Mouse (Mus musculus): ENCODE measurements around the gene Cables2. TPM values are rescaled to one million over a fixed set of nuclear protein-coding genes. Genes with fewer than 3 reads are reported as not detected.
"Not testable (repeated sequence)": the region's sequence is repeated elsewhere in the genome, so short reads cannot be mapped to it uniquely, and the experiment has no call there.

Cables2 gene
- polyA plus RNA-seq, 1 experiment from 2014 or later: 18.5 TPM

DNA sequence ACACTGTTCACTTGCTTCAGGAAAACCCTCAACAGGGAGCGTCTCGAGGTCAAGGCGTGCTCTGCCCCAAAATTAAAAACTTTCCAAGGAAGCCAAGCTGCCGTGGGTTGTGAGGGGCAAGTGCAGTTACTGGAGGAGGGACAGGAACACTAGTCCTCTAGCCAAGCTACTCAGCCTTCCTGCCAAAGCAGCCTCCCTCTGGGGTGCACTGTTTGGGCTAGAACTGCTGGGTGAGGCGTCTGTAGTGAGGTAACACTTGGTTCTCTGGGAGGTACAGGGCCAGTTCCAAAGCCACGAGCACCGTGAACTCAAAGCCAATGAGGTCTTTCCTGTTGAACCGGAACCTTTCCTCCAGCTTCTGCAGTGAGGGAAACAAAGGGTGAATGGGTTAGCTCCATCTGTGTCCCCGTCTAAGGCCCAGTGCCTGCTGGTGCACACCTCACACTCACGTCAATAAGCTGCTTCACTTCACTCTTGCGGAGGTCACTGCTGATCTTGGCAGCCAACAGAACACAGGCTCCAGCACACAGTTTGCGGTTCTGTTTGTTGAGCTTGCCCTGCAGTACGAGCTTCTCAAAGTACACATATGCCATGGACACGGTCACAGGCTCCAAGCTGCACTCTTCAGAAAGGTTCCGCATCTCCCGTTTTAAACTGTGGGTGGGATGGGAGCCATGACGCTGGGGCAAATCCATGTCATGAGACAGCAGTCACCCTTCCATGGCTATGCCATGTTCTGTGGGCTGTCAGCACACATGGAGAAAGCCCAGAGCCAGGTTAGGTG is 13.3 kb downstream of the Cables2 start:
- WGBS: 71% methylated on average over 17 of the region's 17 CpGs
- ATAC-seq; H3K9ac ChIP-seq (replicated peaks; ENCODE audit: low read depth, low read length); H3K9me3 ChIP-seq (ENCODE audit: control insufficient read depth, low read length); H3K27me3 ChIP-seq (replicated peaks; ENCODE audit: control insufficient read depth, insufficient read depth, low read length); H3K4me2 ChIP-seq (ENCODE audit: low read length); H3K27ac ChIP-seq (ENCODE audit: low read length); H3K4me3 ChIP-seq (replicated peaks; ENCODE audit: low read length): not testable (repeated sequence)
- Histone ChIP-seq H3K36me3 (ENCODE audit: control insufficient read depth, insufficient read depth) (peaks cover 15% of the 10 kb centered on the region), H3K4me1 (replicated peaks; ENCODE audit: control insufficient read depth, insufficient read depth, low read length) (peaks cover 17% of the 10 kb centered on the region)

DNA sequence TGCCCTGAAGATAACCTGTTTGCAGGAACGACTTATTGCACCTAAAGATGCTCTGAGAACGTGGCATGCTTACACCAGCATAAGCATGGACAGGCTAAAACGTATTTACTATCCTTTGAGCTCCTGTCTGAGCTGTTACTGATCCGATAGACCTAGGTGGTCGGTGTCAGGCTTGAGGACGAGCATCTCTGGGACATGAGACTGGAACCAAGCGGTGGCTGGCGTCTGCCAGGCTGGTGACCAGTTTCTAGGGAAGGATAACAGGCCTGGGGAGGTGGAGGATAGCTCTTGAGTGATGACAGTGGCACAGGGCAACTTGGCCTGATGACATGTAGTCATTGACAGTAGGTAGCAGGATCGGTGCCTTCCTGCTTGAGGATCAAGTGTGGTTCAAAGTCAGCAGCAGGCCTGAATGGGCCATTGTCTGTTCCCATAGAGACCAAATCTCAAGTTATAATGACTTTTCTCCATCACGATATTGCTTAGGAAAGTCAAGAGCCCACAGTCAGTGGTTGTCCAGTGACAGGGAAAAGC is 14.3 kb downstream of the Cables2 start:
- peaks cover 15% of the 10 kb centered on the region for H3K36me3 ChIP-seq (ENCODE audit: control insufficient read depth, insufficient read depth)

DNA sequence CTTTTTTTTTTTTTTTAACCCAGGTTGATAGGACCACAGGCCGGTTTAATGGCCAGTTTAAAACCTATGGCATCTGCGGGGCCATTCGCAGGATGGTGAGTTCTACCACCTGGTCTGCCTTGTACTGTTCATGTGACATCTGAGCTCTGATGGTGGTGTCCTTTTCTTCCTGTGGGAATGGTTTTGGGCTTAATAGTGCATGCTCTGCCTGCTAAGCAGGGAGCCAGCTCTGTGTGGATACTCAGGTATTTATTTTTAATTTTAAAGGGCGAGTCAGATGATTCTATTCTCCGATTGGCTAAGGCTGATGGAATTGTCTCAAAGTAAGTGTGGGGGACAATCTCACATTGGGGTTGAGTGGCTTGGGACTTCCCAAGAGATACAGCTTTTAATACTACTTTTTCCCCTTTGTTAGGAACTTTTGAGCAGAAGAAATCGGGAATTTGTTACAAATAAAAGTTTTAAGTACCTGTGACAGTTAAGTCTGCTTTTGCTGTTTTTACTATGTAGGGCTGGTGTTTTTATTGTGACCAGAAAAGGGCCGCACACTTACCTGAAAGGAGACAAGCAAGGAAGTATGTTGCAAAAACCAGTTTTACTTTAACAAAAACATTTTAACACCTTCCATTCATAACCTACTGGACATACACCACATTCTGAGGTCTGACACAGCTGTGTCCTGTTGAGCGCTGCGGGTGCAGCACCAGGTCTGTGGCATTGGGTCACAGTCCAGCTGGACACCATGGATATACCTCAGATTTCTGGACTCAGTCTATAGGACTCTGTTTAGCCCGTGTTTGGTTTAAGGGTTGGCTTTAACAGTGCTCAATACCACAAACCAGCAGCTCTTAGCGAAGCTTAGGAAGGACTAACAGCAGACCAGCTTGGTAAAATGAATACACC is 15.1 kb downstream of the Cables2 start:
- 52% methylated on average over 11 of the region's 11 CpGs for WGBS
- Histone ChIP-seq H3K4me3 (replicated peaks; ENCODE audit: low read length) (peak overlapping the region; percentile 89), H3K27ac (ENCODE audit: low read length) (peak overlapping the region; percentile 81; the same call in 1 of the 2 replicates), H3K36me3 (ENCODE audit: control insufficient read depth, insufficient read depth) (peaks cover 13% of the 10 kb centered on the region), H3K9ac (replicated peaks; ENCODE audit: low read depth, low read length) (peak overlapping the region; percentile 91), H3K4me2 (ENCODE audit: low read length) (peak overlapping the region; percentile 86), H3K27me3 (replicated peaks; ENCODE audit: control insufficient read depth, insufficient read depth, low read length) (no peaks in the 10 kb centered on the region), H3K9me3 (ENCODE audit: control insufficient read depth, low read length) (no peaks in the 10 kb centered on the region), H3K4me1 (replicated peaks; ENCODE audit: control insufficient read depth, insufficient read depth, low read length) (peaks cover 17% of the 10 kb centered on the region)
- ATAC-seq: no peak

More for the DNA sequence above, 14.3 kb downstream of the Cables2 start:
- not testable (repeated sequence) for ATAC-seq; H3K27ac ChIP-seq (ENCODE audit: low read length); H3K4me3 ChIP-seq (replicated peaks; ENCODE audit: low read length); H3K27me3 ChIP-seq (replicated peaks; ENCODE audit: control insufficient read depth, insufficient read depth, low read length); H3K9ac ChIP-seq (replicated peaks; ENCODE audit: low read depth, low read length); H3K4me2 ChIP-seq (ENCODE audit: low read length); H3K9me3 ChIP-seq (ENCODE audit: control insufficient read depth, low read length)
- peaks cover 17% of the 10 kb centered on the region for H3K4me1 ChIP-seq (replicated peaks; ENCODE audit: control insufficient read depth, insufficient read depth, low read length)
- WGBS: 78% methylated on average over 10 of the region's 10 CpGs

DNA sequence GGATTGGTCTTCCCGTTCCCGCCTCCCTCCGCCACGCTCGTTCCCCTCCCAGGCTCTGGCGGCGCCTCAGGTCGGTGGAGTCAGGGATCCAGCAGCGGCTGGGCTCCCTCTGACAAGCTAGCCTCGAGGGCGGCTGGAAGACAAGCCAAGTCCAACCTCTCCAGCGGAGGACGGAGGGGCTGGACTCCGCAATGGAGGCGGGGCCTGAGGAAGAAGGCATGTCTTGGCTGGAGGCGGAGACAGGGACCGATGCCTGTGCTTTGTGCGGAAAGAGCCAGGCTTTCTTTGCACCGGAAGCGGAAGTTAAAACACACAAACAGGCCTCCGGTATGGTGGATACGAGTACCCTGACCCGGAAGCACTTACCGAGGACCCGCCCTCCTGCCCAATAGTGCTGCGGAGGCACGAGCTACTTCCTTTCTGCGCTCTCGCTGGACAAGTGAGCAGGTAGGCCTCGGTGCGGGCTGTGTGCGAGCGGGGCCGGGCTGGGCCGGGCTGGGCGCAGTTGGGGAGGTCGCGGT is 16.2 kb downstream of the Cables2 start, which contains the start of gene Rps21:
Gene Rps21, plus strand, starts transcription at position 377 of the 521 bp plus-strand sequence.
- peaks cover 13% of the 10 kb centered on the region for H3K36me3 ChIP-seq (ENCODE audit: control insufficient read depth, insufficient read depth)
- ATAC-seq: peak; percentile 98
- under 1% methylated on average over 36 of the region's 38 CpGs for WGBS

DNA sequence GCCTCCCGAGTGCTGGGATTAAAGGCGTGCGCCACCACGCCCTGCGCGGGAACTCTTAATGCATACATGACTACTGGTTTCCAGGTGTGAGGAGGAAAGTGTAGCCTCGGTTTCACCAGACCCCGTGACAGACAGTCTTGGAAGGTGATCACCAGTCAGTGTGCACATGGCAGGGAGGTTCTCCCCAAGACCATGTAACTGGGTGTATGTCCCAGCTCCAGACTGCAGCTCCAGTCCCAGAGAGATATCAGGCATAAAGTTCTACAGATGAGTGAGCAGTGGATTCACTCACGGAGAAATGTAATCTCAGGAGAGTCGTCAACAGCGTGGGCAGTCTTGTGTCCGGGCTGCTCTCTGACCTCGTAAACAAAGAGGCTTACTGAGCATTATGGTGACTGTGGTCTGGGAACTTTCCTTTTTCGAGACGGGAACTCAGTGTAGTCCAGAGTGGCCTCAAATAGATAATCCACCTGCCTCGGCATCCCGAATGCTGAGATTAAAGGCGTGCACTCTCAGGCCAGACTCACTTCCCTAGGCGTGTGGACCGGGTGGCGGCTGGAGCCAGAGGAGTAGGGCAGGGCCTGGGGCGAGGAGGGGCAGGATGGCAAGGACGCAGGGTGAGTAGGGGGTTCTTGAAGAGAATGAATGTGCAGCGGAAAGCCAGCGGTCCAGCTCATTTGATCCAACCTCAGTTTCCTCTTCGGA is 16.8 kb downstream of the Cables2 start:
- 25% methylated on average over 26 of the region's 26 CpGs for WGBS
- peak overlapping the region; percentile 89 for H3K4me3 ChIP-seq (replicated peaks; ENCODE audit: low read length)
- peak overlapping the region; percentile 88 for H3K9ac ChIP-seq (replicated peaks; ENCODE audit: low read depth, low read length)
- no peaks in the 10 kb centered on the region for H3K27me3 ChIP-seq (replicated peaks; ENCODE audit: control insufficient read depth, insufficient read depth, low read length)
- peak overlapping the region; percentile 96 for H3K27ac ChIP-seq (ENCODE audit: low read length)
- peak; percentile 54 for ATAC-seq
- H3K4me1 ChIP-seq (replicated peaks; ENCODE audit: control insufficient read depth, insufficient read depth, low read length): peaks cover 17% of the 10 kb centered on the region
- H3K4me2 ChIP-seq (ENCODE audit: low read length): peak overlapping the region; percentile 95
- H3K36me3 ChIP-seq (ENCODE audit: control insufficient read depth, insufficient read depth): peaks cover 7% of the 10 kb centered on the region
- no peaks in the 10 kb centered on the region for H3K9me3 ChIP-seq (ENCODE audit: control insufficient read depth, low read length)

More for the DNA sequence above, 16.2 kb downstream of the Cables2 start, which contains the start of gene Rps21:
- H3K27ac ChIP-seq (ENCODE audit: low read length): peak within 1 kb of the TSS; percentile 96
- H3K4me3 ChIP-seq (replicated peaks; ENCODE audit: low read length): peak within 1 kb of the TSS; percentile 89
- H3K27me3 ChIP-seq (replicated peaks; ENCODE audit: control insufficient read depth, insufficient read depth, low read length): no peaks in the 10 kb centered on the region
- peaks cover 17% of the 10 kb centered on the region for H3K4me1 ChIP-seq (replicated peaks; ENCODE audit: control insufficient read depth, insufficient read depth, low read length)
- peak within 1 kb of the TSS; percentile 91 for H3K9ac ChIP-seq (replicated peaks; ENCODE audit: low read depth, low read length)
- no peaks in the 10 kb centered on the region for H3K9me3 ChIP-seq (ENCODE audit: control insufficient read depth, low read length)
- peak within 1 kb of the TSS; percentile 95 for H3K4me2 ChIP-seq (ENCODE audit: low read length)

DNA sequence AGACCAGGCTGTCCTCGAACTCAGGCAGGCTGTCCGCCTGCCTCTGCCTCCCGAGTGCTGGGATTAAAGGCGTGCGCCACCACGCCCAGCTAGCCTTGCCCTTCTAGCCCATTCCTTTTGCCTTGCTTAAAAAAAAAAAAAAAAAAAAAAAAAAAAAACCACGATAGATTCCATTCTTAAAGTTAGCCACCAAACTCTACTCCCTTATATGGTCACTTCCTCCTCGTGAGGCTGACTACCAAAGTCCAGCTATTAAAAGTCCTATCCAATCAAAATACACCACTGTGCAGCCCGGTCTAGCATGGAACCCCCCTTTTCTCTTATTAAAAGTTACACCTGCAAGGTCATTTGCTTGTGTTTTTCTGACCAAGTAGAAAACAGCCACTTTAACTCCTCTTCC is 17.6 kb downstream of the Cables2 start:
- H3K9me3 ChIP-seq (ENCODE audit: control insufficient read depth, low read length): no peaks in the 10 kb centered on the region
- peaks cover 2% of the 10 kb centered on the region; the same call in 1 of the 2 replicates for H3K36me3 ChIP-seq (ENCODE audit: control insufficient read depth, insufficient read depth)
- H3K9ac ChIP-seq (replicated peaks; ENCODE audit: low read depth, low read length): no peak overlapping the region
- no peak overlapping the region for H3K27ac ChIP-seq (ENCODE audit: low read length)
- H3K27me3 ChIP-seq (replicated peaks; ENCODE audit: control insufficient read depth, insufficient read depth, low read length): no peaks in the 10 kb centered on the region
- peak overlapping the region; percentile 95 for H3K4me2 ChIP-seq (ENCODE audit: low read length)
- H3K4me1 ChIP-seq (replicated peaks; ENCODE audit: control insufficient read depth, insufficient read depth, low read length): peaks cover 20% of the 10 kb centered on the region
- no peak overlapping the region for H3K4me3 ChIP-seq (replicated peaks; ENCODE audit: low read length)
- no peak for ATAC-seq
- 92% methylated on average over 9 of the region's 9 CpGs for WGBS

DNA sequence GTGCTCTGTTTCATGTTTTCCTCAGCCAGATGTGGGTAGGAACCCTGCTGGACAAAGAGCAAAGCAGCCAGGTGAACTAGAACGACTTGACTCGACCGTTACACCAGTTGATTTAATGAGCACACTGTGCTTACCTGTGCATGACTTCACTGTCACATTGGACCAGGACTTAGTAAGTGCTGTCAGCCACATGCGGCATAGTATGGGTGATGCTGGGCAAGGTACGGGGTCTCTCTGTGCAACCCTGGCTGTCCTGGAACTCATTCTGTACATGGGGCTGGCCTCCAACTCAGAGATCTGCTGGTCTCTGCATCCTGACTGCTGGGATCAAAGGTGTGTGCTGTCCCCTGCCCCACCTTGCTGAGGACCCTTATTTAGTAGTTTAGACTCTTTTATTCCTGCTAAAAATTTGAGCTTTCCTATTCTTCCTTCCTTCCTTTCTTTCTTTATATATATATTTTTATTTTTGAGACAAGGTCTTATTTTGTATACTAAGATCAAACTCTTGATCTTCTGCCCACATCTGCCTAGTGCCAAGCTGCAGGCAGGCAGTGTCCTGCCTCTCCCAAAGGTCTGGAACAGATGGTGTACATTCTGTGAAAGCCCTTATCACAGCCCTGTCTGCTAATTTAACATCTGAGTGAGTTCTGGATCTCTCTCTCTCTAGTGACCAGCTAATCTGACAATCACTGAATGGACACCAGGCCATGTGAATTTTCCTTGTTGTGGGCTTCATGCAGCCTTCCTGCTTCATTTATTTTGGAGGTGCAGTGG is 18.7 kb downstream of the Cables2 start:
- H3K4me3 ChIP-seq (replicated peaks; ENCODE audit: low read length): no peak overlapping the region
- no peak overlapping the region for H3K9ac ChIP-seq (replicated peaks; ENCODE audit: low read depth, low read length)
- H3K27ac ChIP-seq (ENCODE audit: low read length): no peak overlapping the region
- WGBS: 98% methylated on average over 5 of the region's 5 CpGs
- ATAC-seq: no peak
- no peak overlapping the region for H3K4me2 ChIP-seq (ENCODE audit: low read length)
- no peaks in the 10 kb centered on the region for H3K9me3 ChIP-seq (ENCODE audit: control insufficient read depth, low read length)
- peaks cover 20% of the 10 kb centered on the region for H3K4me1 ChIP-seq (replicated peaks; ENCODE audit: control insufficient read depth, insufficient read depth, low read length)
- no peaks in the 10 kb centered on the region for H3K36me3 ChIP-seq (ENCODE audit: control insufficient read depth, insufficient read depth)
- H3K27me3 ChIP-seq (replicated peaks; ENCODE audit: control insufficient read depth, insufficient read depth, low read length): no peaks in the 10 kb centered on the region

DNA sequence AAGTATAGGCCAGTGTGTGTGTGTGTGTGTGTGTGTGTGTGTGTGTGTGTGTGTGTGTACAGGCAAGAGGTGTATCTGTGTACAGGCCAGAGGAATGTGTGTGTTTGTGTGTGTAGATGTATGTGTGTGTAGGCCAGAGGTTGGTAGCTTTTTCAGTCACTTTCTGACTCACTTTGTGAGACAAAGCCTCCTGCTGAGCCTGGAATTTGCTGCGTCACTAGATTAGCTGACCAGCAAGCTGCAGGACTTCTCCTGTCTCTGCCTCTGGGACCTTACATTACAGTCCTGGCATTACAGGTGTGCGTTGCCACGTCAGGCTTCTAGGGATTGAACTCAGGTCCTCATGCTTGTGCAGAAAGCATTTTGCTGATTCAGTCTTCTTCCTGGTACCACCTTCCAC is 21.5 kb downstream of the Cables2 start:
- no peaks in the 10 kb centered on the region for H3K27me3 ChIP-seq (replicated peaks; ENCODE audit: control insufficient read depth, insufficient read depth, low read length)
- ATAC-seq: 0 out of 2 replicates have a peak, but pooled peaks have one; percentile 9
- 38% methylated on average over 3 of the region's 3 CpGs for WGBS

More for the DNA sequence above, 21.5 kb downstream of the Cables2 start:
- H3K4me2 ChIP-seq (ENCODE audit: low read length): no peak overlapping the region
- H3K9ac ChIP-seq (replicated peaks; ENCODE audit: low read depth, low read length): no peak overlapping the region
- H3K4me1 ChIP-seq (replicated peaks; ENCODE audit: control insufficient read depth, insufficient read depth, low read length): peaks cover 12% of the 10 kb centered on the region
- H3K9me3 ChIP-seq (ENCODE audit: control insufficient read depth, low read length): no peaks in the 10 kb centered on the region
- H3K36me3 ChIP-seq (ENCODE audit: control insufficient read depth, insufficient read depth): no peaks in the 10 kb centered on the region
- H3K4me3 ChIP-seq (replicated peaks; ENCODE audit: low read length): no peak overlapping the region
- H3K27ac ChIP-seq (ENCODE audit: low read length): no peak overlapping the region
